Mouse (Mus musculus) bone marrow macrophage, adult 2 months (primary cell): ENCODE measurements around the gene Ift46. TPM values are rescaled to one million over a fixed set of nuclear protein-coding genes. Genes with fewer than 3 reads are reported as not detected.

ENCODE experiments used
- H3K27ac ChIP-seq: 2 replicates; pipeline ENCODE4 v1.5.1; 2012; ENCODE audit warnings: low read depth, low read length; ENCODE audit not compliant: insufficient read depth
- H3K4me1 ChIP-seq: 2 replicates; pipeline ENCODE4 v1.6.1; 2012; ENCODE audit warnings: low read length; ENCODE audit not compliant: control insufficient read depth, insufficient read depth
- H3K4me3 ChIP-seq: 2 replicates; pipeline ENCODE4 v1.5.1; 2012; ENCODE audit warnings: mild to moderate bottlenecking, low read length, moderate library complexity; ENCODE audit not compliant: insufficient read depth
- CTCF ChIP-seq: IDR thresholded peaks from 2 replicates; pipeline ENCODE4 v1.5.1; 2012; ENCODE audit warnings: low read depth, mild to moderate bottlenecking, low read length, moderate library complexity
- POLR2A ChIP-seq: IDR thresholded peaks from 2 replicates; pipeline ENCODE4 v1.6.1; 2012; ENCODE audit warnings: mild to moderate bottlenecking, low read depth, low read length, borderline replicate concordance
- polyA plus RNA-seq: library from polyadenylated mRNA; stranded (reverse); fragments of >200 nt; gene quantifications from 2 replicates; pipeline ENCODE4 v1.2.4, GENCODE M21; 2012; ENCODE audit not compliant: missing spikeins, insufficient read depth, insufficient read length

Gene Ift46
- polyA plus RNA-seq, 1 experiment, result 86.7 TPM

DNA sequence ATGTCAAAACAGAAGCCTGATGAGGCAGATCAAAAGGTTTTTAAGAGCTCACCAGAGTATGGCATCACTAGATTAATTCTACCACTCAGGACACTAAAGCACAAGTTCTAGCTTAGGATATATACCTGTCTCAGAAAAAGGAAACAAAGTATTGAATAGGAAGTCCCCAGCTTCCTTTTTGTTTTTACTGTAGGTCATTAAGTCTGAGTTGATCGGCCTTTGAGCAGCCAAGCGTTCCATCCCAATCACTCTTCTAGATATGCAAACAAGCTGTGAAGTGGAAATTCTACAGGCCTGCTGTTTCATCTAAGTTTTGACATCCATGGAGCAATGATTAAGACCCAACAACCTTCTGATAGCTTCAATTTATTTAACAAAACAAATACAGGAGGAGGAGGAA, 6.8 kb upstream of the Ift46 start:
- H3K27ac ChIP-seq, result no peak overlapping the region
- TF ChIP-seq CTCF (no peak), POLR2A (no peak)

DNA sequence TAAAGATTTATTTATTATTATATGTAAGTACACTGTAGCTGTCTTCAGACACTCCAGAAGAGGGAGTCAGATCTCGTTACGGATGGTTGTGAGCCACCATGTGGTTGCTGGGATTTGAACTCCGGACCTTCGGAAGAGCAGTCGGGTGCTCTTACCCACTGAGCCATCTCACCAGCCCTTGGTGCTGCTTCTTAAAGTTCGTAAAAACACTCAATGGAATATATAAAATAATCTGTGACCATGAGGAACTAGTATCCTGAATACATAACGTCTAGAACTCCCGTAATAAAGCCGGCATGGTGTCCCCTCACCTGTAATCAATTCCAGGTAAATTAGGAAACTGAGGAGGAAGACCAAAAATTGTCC, 304 bp downstream of the Ift46 start:
- Histone ChIP-seq H3K4me1 (peaks cover 14% of the 10 kb centered on the region), H3K27ac (peak overlapping the region; percentile 15; the same call in 1 of the 2 replicates), H3K4me3 (peak overlapping the region; percentile 86)

More for the DNA sequence above, 6.8 kb upstream of the Ift46 start:
- H3K4me1 ChIP-seq, result peaks cover 16% of the 10 kb centered on the region
- no peak overlapping the region for H3K4me3 ChIP-seq

DNA sequence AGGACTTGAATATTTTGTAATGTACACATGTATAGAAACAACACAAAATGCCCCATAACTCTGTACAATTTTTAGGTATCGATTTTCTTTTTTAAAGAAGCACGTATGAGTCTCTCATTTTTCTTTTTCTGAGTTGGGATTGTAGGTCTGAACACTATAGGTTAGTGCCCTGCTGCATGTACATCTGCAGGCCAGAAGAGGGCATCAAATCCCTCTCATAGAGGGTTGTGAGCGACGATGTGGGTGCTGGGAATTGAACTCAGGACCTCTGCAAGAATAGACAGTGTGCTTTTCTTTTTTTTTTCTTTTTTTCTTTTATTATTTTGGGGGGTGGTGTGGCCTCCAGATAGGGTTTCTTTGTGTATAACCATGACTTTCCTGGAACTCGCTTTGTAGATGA, 3.7 kb downstream of the Ift46 start:
- Histone ChIP-seq H3K27ac (no peak overlapping the region), H3K4me3 (no peak overlapping the region), H3K4me1 (peaks cover 7% of the 10 kb centered on the region)
- TF ChIP-seq POLR2A (no peak), CTCF (no peak)

DNA sequence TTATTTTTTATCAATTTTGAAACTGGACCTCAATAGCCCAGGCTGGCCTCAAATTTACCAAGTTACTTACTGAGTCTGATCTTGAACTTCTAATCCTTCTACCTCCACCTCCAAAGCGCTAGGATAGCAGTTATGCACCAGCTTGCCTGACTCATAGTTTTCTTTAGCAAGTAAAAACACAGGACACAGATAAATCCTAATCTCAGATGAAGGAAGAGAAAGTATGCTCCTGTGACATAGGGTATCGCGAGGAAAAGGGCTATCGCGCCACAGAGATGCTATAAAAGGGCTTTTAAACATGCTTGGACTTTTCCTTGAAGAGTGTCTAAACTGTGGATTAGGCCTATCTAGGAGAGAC, 4.7 kb downstream of the Ift46 start:
- H3K4me1 ChIP-seq, result peaks cover 7% of the 10 kb centered on the region
- no peak overlapping the region for H3K27ac ChIP-seq
- H3K4me3 ChIP-seq, result no peak overlapping the region
- TF ChIP-seq CTCF, result no peak
- TF ChIP-seq POLR2A, result no peak

DNA sequence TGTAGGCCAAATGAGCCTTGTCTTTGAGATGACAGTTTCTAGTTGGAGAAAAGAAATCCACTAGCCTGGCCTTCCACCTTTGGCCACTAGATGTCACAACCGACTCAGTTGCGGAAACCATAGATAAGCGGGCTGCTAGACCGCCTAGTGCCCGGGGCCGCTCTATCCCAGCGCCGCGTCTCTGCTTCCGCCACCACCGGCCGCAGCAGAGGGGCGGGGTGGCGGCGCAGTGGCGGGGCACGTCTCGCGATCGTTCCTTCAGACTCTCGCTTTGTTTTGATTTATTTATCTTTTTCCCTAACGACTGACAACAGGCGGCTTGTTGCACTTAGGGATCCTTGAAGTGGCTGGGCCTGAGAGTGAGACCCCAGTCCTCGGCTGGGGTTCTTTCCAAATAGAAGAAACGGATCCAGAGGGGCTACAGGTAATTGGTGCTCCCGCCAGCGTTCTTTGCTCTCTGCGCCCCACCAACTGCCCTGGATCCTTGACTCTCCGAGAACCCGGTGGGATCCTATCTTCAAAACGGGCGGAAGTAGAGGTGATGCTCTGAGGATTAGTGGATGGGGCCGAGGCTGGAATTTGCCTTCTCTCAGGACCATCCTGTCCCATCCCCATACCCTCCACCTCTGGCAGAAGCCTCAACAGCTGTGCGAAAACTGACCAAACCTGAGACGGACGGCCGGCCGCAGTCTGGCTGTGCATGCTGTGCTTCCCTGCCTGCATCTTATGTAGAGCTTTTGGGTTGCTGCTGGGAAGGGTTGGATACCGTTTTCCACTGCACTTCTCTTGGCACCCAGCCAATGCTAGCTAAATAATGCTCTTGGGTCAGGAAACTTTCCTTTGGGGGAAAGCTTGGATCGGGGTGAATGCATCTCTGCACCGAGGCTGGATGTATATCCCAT, 5.3 kb downstream of the Ift46 start:
- TF ChIP-seq CTCF (no peak), POLR2A (no peak)
- peaks cover 7% of the 10 kb centered on the region for H3K4me1 ChIP-seq
- peak overlapping the region; percentile 87 for H3K4me3 ChIP-seq
- peak overlapping the region; percentile 58 for H3K27ac ChIP-seq

- TF ChIP-seq CTCF (no peak), POLR2A (no peak)
- Histone ChIP-seq H3K4me1 (no peaks in the 10 kb centered on the region), H3K27ac (no peak overlapping the region), H3K4me3 (no peak overlapping the region)
Observed at GRCm38 (mm10) chr9:44792842-44793241, 25.1 kb downstream of the Ift46 start.

DNA sequence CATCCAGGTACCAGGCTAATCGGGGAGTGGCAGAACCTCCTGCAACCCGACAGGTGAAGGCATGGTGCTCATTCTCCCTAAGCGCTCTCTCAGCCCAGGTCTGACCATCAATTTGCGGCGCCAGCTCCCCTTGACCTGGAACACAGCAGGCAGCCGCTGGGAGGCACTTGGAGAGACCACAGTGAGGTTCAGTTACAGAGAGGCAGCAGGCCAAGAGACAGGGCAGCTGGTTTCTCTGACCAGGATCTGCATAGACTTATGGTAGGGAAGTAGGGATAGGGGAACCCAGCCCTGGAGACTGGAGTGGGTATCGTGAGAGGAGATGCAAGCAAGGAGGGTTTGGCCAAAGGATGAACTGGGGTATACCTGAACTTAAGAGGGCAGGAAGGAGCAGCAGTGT, 30.6 kb downstream of the Ift46 start:
- TF ChIP-seq CTCF (no peak), POLR2A (no peak)
- peaks cover 17% of the 10 kb centered on the region; the same call in 1 of the 2 replicates for H3K4me1 ChIP-seq
- H3K27ac ChIP-seq, result no peak overlapping the region
- H3K4me3 ChIP-seq, result no peak overlapping the region

- Histone ChIP-seq H3K4me1 (peaks cover 17% of the 10 kb centered on the region; the same call in 1 of the 2 replicates), H3K27ac (no peak within 1 kb of the TSS), H3K4me3 (peak within 1 kb of the TSS; percentile 64)
- no peak for TF ChIP-seq POLR2A
- no peak for TF ChIP-seq CTCF
Observed at GRCm38 (mm10) chr9:44799102-44799957, 31.6 kb downstream of the Ift46 start, which contains the start of gene Tmem25. Gene Tmem25 (minus strand): TSS chr9:44799307.

GRCm38 (mm10) chr9:44799958-44800324, 32.2 kb downstream of the Ift46 start:
- no peak overlapping the region for H3K27ac ChIP-seq
- H3K4me3 ChIP-seq, result peak overlapping the region; percentile 64; the same call in 1 of the 2 replicates
- no peak for TF ChIP-seq CTCF
- no peak for TF ChIP-seq POLR2A
- H3K4me1 ChIP-seq, result peaks cover 17% of the 10 kb centered on the region; the same call in 1 of the 2 replicates

DNA sequence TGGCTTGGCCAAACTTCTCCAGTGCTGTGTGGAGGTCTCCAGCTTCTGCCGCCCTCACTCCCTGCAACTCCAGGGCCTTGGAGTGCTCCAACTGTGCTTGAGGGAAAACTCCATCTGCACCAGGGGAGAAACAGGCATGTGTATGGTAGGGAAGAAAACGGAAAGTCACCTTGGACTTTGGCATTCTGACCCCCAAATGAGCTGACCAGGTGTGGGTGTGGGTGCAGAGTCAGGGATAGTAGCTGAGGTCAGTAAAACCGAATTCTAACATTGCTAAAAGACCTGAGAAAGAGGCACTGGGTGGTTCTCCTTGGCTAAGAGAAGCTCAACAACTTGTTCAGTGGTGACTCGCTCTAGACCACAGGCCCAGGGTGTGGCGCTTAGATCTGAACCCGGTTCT, 34.0 kb downstream of the Ift46 start:
- no peak for TF ChIP-seq CTCF
- no peak for TF ChIP-seq POLR2A
- H3K4me1 ChIP-seq, result peaks cover 17% of the 10 kb centered on the region; the same call in 1 of the 2 replicates
- no peak overlapping the region for H3K4me3 ChIP-seq
- no peak overlapping the region for H3K27ac ChIP-seq
